In the genomic region with DNA sequence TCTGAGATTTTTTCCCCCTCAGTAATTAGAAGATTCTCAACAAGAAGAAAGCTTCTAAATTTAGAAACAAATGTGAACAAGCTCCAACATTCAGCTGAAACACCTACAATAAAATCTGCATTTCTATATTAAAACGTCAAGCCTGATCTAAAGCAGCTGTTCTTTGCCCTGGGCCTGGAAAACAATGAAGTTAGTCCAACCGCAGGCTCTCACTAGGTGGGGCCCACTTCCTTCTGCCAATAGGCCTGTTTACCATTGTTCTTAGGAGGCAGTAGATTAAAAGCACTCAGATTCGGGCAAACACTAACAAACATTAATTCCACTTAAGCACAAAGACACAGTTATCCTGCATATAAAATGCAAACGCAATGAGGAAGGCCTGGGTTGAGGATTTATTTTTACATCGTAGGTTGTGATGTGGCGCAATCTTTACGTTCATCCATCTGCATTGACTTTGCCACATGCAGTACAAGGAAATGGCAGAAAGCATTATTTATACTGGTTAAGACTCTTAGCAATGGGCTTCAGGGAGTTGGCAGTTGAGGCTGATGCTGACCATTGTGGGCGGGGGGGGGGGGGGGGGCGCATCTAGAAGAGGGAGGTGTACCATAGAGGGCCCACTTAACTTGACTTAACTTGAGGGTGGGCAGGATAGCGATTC, we compare ENCODE assay signal across 11 mouse cellular contexts. TPM values are rescaled to one million over a fixed set of nuclear protein-coding genes. Genes with fewer than 3 reads are reported as not detected.
A peak's percentile ranks its signal among the peaks of the same experiment; 100 is the strongest.
DNase-seq lines count a peak whose midpoint lies in the region; ATAC-seq and TF ChIP-seq lines count a peak whose summit lies in the region.
"Had no signal": no experiment of that assay in that cellular context is flagged by ENCODE, and none has a peak within 500 bp of the region (broad histone marks: within the 10 kb centered on the region; RNA-seq: fewer than 3 reads in every experiment).

No protein-coding gene starts in this region.

- no peak overlapping the region for H3K4me2 ChIP-seq in forebrain, embryonic 16.5 days (ENCODE audit: low read length)
- H3K4me2 ChIP-seq in heart, postnatal 0 days (ENCODE audit: low read depth, low read length), result no peak overlapping the region
- H3K4me2 ChIP-seq: embryonic facial prominence, embryonic 12.5 days; midbrain, embryonic 13.5 days had no signal

- DNase-seq in forebrain, embryonic 10.5 days (ENCODE audit: extremely low spot score, low spot score), result no peak
- DNase-seq in ZHBTc4 (ENCODE audit: low read depth, low spot score), result peak; percentile 22
- DNase-seq in heart, postnatal 0 days (ENCODE audit: low spot score), result no peak
- DNase-seq in lung, postnatal 25 days (ENCODE audit: low spot score), result peak; percentile 50
- no peak for DNase-seq in right cerebral cortex, postnatal 25 days
- no peak for DNase-seq in left cerebral cortex, postnatal 14 days (ENCODE audit: low spot score in 2 of 2)
- no peak for DNase-seq in layer of hippocampus, adult 9-11 months
- DNase-seq: adrenal gland, adult 8-10 months had no signal

- H3K27me3 ChIP-seq in forebrain, embryonic 16.5 days (replicated peaks; ENCODE audit: control insufficient read depth, insufficient read depth, low read length), result no peaks in the 10 kb centered on the region
- H3K27me3 ChIP-seq in forebrain, embryonic 10.5 days (ENCODE audit: poor library complexity, severe bottlenecking), result no peaks in the 10 kb centered on the region
- H3K27me3 ChIP-seq in heart, postnatal 0 days (ENCODE audit: control insufficient read depth, insufficient read depth, low read length), result no peaks in the 10 kb centered on the region
- H3K27me3 ChIP-seq: embryonic facial prominence, embryonic 12.5 days; midbrain, embryonic 13.5 days had no signal

- no peaks in the 10 kb centered on the region for H3K9me3 ChIP-seq in forebrain, embryonic 16.5 days (ENCODE audit: control insufficient read depth, low read length)
- no peaks in the 10 kb centered on the region for H3K9me3 ChIP-seq in forebrain, embryonic 10.5 days
- H3K9me3 ChIP-seq in heart, postnatal 0 days (replicated peaks; ENCODE audit: control insufficient read depth, low read length), result no peaks in the 10 kb centered on the region
- H3K9me3 ChIP-seq: embryonic facial prominence, embryonic 12.5 days; midbrain, embryonic 13.5 days had no signal

- no peak overlapping the region for H3K9ac ChIP-seq in forebrain, embryonic 16.5 days (replicated peaks; ENCODE audit: low read depth, low read length)
- H3K9ac ChIP-seq in heart, postnatal 0 days (replicated peaks; ENCODE audit: low read depth, low read length), result no peak overlapping the region
- H3K9ac ChIP-seq: embryonic facial prominence, embryonic 12.5 days; midbrain, embryonic 13.5 days had no signal

- H3K27ac ChIP-seq in forebrain, embryonic 16.5 days (ENCODE audit: low read length), result peak overlapping the region; percentile 47
- H3K27ac ChIP-seq in forebrain, embryonic 10.5 days, result no peak overlapping the region
- H3K27ac ChIP-seq in heart, postnatal 0 days (ENCODE audit: low read depth), result peak overlapping the region; percentile 57
- H3K27ac ChIP-seq: embryonic facial prominence, embryonic 12.5 days; midbrain, embryonic 13.5 days had no signal

- TF ChIP-seq EP300 in heart, postnatal 0 days (IDR thresholded peaks at IDR 0.05; ENCODE audit: low read depth), result no peak

- H3K4me1 ChIP-seq in forebrain, embryonic 16.5 days (replicated peaks; ENCODE audit: control insufficient read depth, insufficient read depth, low read length), result peaks cover 2% of the 10 kb centered on the region; the same call in 1 of the 2 replicates
- no peaks in the 10 kb centered on the region for H3K4me1 ChIP-seq in forebrain, embryonic 10.5 days
- peaks cover 39% of the 10 kb centered on the region for H3K4me1 ChIP-seq in heart, postnatal 0 days (ENCODE audit: control insufficient read depth, insufficient read depth)
- H3K4me1 ChIP-seq: midbrain, embryonic 13.5 days had no signal

- no peaks in the 10 kb centered on the region for H3K36me3 ChIP-seq in forebrain, embryonic 16.5 days (ENCODE audit: control insufficient read depth, insufficient read depth)
- peaks cover 4% of the 10 kb centered on the region; the same call in 1 of the 2 replicates for H3K36me3 ChIP-seq in forebrain, embryonic 10.5 days (replicated peaks)
- H3K36me3 ChIP-seq in heart, postnatal 0 days (replicated peaks; ENCODE audit: control insufficient read depth, insufficient read depth, low read length), result peaks cover 4% of the 10 kb centered on the region
- H3K36me3 ChIP-seq: embryonic facial prominence, embryonic 12.5 days; midbrain, embryonic 13.5 days had no signal

- H3K4me3 ChIP-seq in forebrain, embryonic 16.5 days (replicated peaks; ENCODE audit: low read length), result no peak overlapping the region
- H3K4me3 ChIP-seq in forebrain, embryonic 10.5 days, result no peak overlapping the region
- no peak overlapping the region for H3K4me3 ChIP-seq in heart, postnatal 0 days (ENCODE audit: low read depth, low read length)
- H3K4me3 ChIP-seq: embryonic facial prominence, embryonic 12.5 days; midbrain, embryonic 13.5 days had no signal

- WGBS in forebrain, embryonic 16.5 days, result 64% methylated on average over 9 of the region's 10 CpGs
- WGBS in forebrain, embryonic 10.5 days, result 71% methylated on average over 9 of the region's 10 CpGs
- WGBS in heart, postnatal 0 days, result 60% methylated on average over 9 of the region's 10 CpGs

- TF ChIP-seq CTCF in heart, postnatal 0 days (IDR thresholded peaks at IDR 0.05; ENCODE audit: low read depth), result no peak

- intact Hi-C loops in left cerebral cortex, postnatal 14 days (cut with DNase I), result no loop called here

- ATAC-seq in forebrain, embryonic 16.5 days, result no peak
- ATAC-seq in heart, postnatal 0 days (ENCODE audit: insufficient read depth, low read depth), result no peak
- ATAC-seq: midbrain, embryonic 13.5 days had no signal

RNA-seq across cellular contexts. Expression of a gene that starts 32.9 kb away (rescaled TPM):
- polyA plus RNA-seq in forebrain, embryonic 16.5 days (2015; fragmentation: Nextera tagmentation; extraction: Ambion mirVana), result 2.0 and 2.1 TPM in 2 replicates
- polyA plus RNA-seq in forebrain, embryonic 10.5 days (2016; fragmentation: Nextera tagmentation; extraction: Ambion mirVana), result 5.0 and 5.1 TPM in 2 replicates
- 26.9 and 40.0 TPM in 2 replicates for total RNA-seq in heart, postnatal 0 days (2014; rRNA removed; ENCODE audit: low replicate concordance)
- 8.9 and 9.2 TPM in 2 replicates for polyA plus RNA-seq in heart, postnatal 0 days (2015; fragmentation: Nextera tagmentation; extraction: Ambion mirVana)
- 1 to 10 TPM; 4.0 to 5.6 TPM for total RNA-seq in left cerebral cortex, postnatal 14 days (2021)

Comparison
In these comparisons a context has a peak if more than half of its experiments do, and no peak if none do; other contexts are left out.
1. DNase-seq: peak in ZHBTc4 (single experiment) and lung, postnatal 25 days (single experiment); none in forebrain, embryonic 10.5 days (single experiment), heart, postnatal 0 days (single experiment), right cerebral cortex, postnatal 25 days (single experiment), left cerebral cortex, postnatal 14 days (0 of 2) and layer of hippocampus, adult 9-11 months (single experiment).